Mouse (Mus musculus) cerebellum, adult 2 months (tissue): ENCODE results near the gene Frem3. TPM values are rescaled to one million over a fixed set of nuclear protein-coding genes. Genes with fewer than 3 reads are reported as not detected.
"Not testable (repeated sequence)": the region's sequence is repeated elsewhere in the genome, so short reads cannot be mapped to it uniquely, and the experiment has no call there.

Experiments
- DNase-seq, 2 experiments: peaks; one replicate each; pipeline ENCODE4 v3.0.0; 2021
- H3K27ac ChIP-seq: fragments of 200-500 bp; 2 replicates; pipeline ENCODE4 v1.5.1; 2012; ENCODE audit warnings: low read length, control low read depth, inconsistent platforms; ENCODE audit not compliant: insufficient read depth
- H3K27me3 ChIP-seq: fragments of 200-500 bp; 2 replicates; pipeline ENCODE4 v1.6.1; 2012; ENCODE audit warnings: inconsistent platforms, mild to moderate bottlenecking, low read length, moderate library complexity; ENCODE audit not compliant: control insufficient read depth, insufficient read depth
- H3K4me1 ChIP-seq: fragments of 200-500 bp; 2 replicates; pipeline ENCODE4 v1.6.1; 2011; ENCODE audit warnings: low read length; ENCODE audit not compliant: control insufficient read depth, insufficient read depth
- H3K4me3 ChIP-seq: fragments of 200-500 bp; replicated peaks from 2 replicates; pipeline ENCODE3; 2011; ENCODE audit warnings: mild to moderate bottlenecking, low read depth, low read length, control low read depth; ENCODE audit not compliant: insufficient read depth
- CTCF ChIP-seq: fragments of 200-500 bp; IDR thresholded peaks from 2 replicates; pipeline ENCODE4 v1.5.1; 2011; ENCODE audit warnings: low read depth, mild to moderate bottlenecking, control low read depth, low read length, moderate library complexity, borderline replicate concordance; ENCODE audit not compliant: insufficient read depth
- POLR2A ChIP-seq: fragments of 200-500 bp; IDR thresholded peaks from 2 replicates; pipeline ENCODE4 v1.6.1; 2011; ENCODE audit warnings: low read length, control low read depth, borderline replicate concordance; ENCODE audit not compliant: insufficient read depth
- WGBS: fragments of 180-500 bp; shearing (Covaris S2); methylation state at CpG from one replicate; pipeline ENCODE4 v1.1.7; 2018; 5-methylcytosine and 5-hydroxymethylcytosine counted together
- polyA plus RNA-seq: library from polyadenylated mRNA; depleted of rRNA; stranded (reverse); fragments of >200 nt; gene quantifications from 2 replicates; pipeline ENCODE4 v1.2.3, GENCODE M21; 2012; rRNA removed

Gene Frem3
- polyA plus RNA-seq, 1 experiment, result 0.23 TPM

- H3K27me3 ChIP-seq, result no peaks in the 10 kb centered on the region
- no peaks in the 10 kb centered on the region for H3K4me1 ChIP-seq
- no peak overlapping the region for H3K27ac ChIP-seq
- no peak for TF ChIP-seq POLR2A
- no peak for TF ChIP-seq CTCF
- DNase-seq, result no peak
- H3K4me3 ChIP-seq, result no peak overlapping the region
These were observed 121.4 kb downstream of the Frem3 start for GRCm38 (mm10) chr8:80732326-80732725.

DNA sequence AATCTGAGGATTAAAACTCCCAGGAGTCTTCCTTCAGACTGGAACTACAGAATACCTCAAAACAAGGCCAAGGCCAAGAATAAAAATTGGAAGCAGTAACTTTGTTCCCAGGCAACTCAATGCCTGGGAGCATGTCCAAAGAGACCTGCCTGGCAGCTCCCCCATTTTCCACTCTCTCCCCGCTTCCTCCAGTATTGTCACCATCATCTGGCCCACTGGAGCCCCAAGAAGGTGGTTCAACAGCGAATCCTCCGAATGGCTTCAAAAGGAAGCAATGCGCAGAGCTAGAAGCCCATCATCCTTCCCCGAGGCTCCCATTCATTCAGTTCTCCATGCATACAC lies 127.1 kb downstream of the Frem3 start:
- Histone ChIP-seq H3K4me3 (peak overlapping the region; percentile 96), H3K27me3 (no peaks in the 10 kb centered on the region), H3K4me1 (no peaks in the 10 kb centered on the region), H3K27ac (peak overlapping the region; percentile 78)
- WGBS, result 0% methylated on average over 5 of the region's 5 CpGs
- DNase-seq, result peak in 1 of 2 experiments; percentile 50
- TF ChIP-seq CTCF (no peak), POLR2A (no peak)

DNA sequence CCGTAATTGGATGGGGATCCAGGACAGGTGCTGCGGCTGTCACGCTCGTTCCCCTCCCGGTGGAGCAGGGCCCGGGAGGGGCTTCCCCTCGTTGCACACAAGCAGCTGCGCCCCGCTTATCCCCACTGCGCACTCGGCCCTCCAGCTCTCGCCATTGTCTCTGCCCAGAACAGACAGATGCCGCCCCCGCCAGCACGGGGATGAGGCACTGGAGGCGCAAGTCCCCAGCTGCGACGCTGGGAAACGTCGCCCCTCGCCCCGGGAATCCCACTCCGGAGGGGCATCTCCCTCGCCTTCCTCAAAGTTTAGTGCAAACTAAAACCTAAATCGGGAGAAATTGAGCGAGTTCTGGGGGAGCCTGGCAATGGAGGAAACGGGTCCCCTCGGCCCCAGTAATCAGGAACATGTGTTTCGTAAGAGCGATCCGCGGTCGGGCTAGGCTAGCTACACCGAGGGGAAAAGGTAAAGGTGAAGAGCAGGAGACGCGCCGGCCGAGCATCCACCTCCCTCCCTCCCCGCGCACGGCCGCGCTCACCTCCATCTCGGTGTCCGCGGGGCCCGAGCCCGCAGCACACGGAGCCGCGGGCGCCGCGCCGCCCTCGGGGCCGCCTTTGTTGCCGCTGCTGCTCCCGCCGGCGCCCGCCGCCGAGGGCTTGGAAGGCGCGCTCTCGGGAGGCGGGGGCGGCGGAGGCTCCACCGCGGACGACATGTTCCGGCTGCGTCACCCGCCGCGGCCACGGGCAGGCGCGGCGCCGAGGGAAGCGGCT lies 127.7 kb downstream of the Frem3 start:
- Histone ChIP-seq H3K27ac (peak overlapping the region; percentile 78), H3K4me3 (peak overlapping the region; percentile 96), H3K27me3 (no peaks in the 10 kb centered on the region), H3K4me1 (no peaks in the 10 kb centered on the region)
- DNase-seq, result peak; percentile 55 to 61
- under 1% methylated on average over 82 of the region's 84 CpGs for WGBS
- TF ChIP-seq CTCF, result no peak
- no peak for TF ChIP-seq POLR2A

DNA sequence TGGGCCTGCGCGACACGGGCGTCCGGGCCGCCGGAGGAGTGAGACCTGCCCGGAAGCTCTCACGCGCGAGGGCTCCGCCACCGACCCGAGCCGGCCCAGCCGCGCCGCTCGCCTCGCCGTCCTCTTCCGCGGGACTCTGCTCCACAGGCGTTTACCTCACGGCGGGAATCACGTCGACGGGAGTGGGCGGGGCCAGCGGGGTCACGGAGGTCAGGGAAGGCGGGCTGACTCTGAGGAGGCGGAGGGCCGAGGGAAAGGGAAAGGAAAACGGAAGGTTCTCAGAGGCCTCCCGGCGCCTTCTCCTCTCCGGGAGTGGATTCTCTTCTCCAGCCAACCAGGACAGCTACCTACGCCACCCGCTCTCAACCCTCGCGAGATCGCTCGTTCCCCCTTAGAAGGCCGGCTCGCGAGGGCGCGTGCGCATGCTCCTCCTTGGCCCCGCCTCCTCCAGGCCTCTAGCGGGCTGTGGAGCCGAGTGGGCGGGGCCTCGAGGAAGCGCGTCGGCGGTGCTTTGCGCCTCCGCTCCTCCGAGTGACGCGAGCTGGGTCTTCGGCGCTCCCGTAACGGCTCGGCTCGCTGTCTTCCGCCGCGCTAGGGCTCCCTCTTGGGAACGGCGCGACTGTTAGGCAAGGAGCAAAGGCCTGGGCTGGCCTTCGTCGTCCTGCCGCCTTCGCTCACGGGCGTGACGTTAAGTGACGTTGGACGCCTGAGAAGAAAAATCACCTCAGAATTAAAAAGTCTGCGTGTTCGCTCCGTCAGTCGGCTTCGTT lies 128.5 kb downstream of the Frem3 start, which contains the start of gene Smarca5:
Smarca5 (minus strand) TSS at position 343 of the 770 bp plus-strand sequence.
- TF ChIP-seq POLR2A, result peak; percentile 74
- peak within 1 kb of the TSS; percentile 82 for H3K27ac ChIP-seq
- not testable (repeated sequence) for H3K27me3 ChIP-seq, H3K4me1 ChIP-seq
- peak; percentile 94 to 99 for DNase-seq
- H3K4me3 ChIP-seq, result peak within 1 kb of the TSS; percentile 96
- WGBS, result 2% methylated on average over 81 of the region's 91 CpGs

- DNase-seq, result no peak
- WGBS, result 7% methylated on average over 14 of the region's 14 CpGs
- TF ChIP-seq CTCF (no peak), POLR2A (no peak)
These were observed 129.1 kb downstream of the Frem3 start for GRCm38 (mm10) chr8:80739932-80740331.

More at GRCm38 (mm10) chr8:80739932-80740331, 129.1 kb downstream of the Frem3 start:
- peak overlapping the region; percentile 82 for H3K27ac ChIP-seq
- peak overlapping the region; percentile 57 for H3K4me3 ChIP-seq
- no peaks in the 10 kb centered on the region for H3K4me1 ChIP-seq
- no peaks in the 10 kb centered on the region for H3K27me3 ChIP-seq

Other genes starting within 250 kb of the Frem3 start
- gene Gypa, start 117.3 kb upstream of the Frem3 start, polyA plus RNA-seq, result 0.05 TPM in 1 of 2 replicates, not detected in the other
- gene Smarca5, start 128.4 kb downstream of the Frem3 start, polyA plus RNA-seq, result 18.9 and 20.7 TPM in 2 replicates